Mouse (Mus musculus) kidney, adult 2 months (tissue): ENCODE measurements around the gene Gadd45b. TPM values are rescaled to one million over a fixed set of nuclear protein-coding genes. Genes with fewer than 3 reads are reported as not detected.
A peak's percentile ranks its signal among the peaks of the same experiment; 100 is the strongest.

Source experiments
- DNase-seq: peaks from one replicate; pipeline ENCODE4 v3.0.0; 2021
- H3K27ac ChIP-seq: fragments of 200-500 bp; 2 replicates; pipeline ENCODE4 v1.5.1; 2012; ENCODE audit warnings: low read depth, low read length, control low read depth, inconsistent platforms; ENCODE audit not compliant: insufficient read depth
- H3K27me3 ChIP-seq: fragments of 200-500 bp; replicated peaks from 2 replicates; pipeline ENCODE4 v1.6.1; 2012; ENCODE audit warnings: mild to moderate bottlenecking, moderate library complexity, low read length, inconsistent platforms; ENCODE audit not compliant: control insufficient read depth, insufficient read depth
- H3K36me3 ChIP-seq: fragments of 200-500 bp; 2 replicates; pipeline ENCODE4 v1.6.1; 2012; ENCODE audit warnings: mild to moderate bottlenecking, moderate library complexity, low read length, inconsistent platforms; ENCODE audit not compliant: control insufficient read depth, insufficient read depth
- H3K4me1 ChIP-seq: fragments of 200-500 bp; 2 replicates; pipeline ENCODE4 v1.6.1; 2011; ENCODE audit warnings: low read length; ENCODE audit not compliant: control insufficient read depth, insufficient read depth
- H3K4me3 ChIP-seq: fragments of 200-500 bp; 2 replicates; pipeline ENCODE4 v1.5.1; 2011; ENCODE audit warnings: mild to moderate bottlenecking, low read depth, low read length, control low read depth; ENCODE audit not compliant: insufficient read depth
- CTCF ChIP-seq: fragments of 200-500 bp; conservative IDR thresholded peaks from 2 replicates; pipeline ENCODE4 v1.5.1; 2011; ENCODE audit warnings: low read depth, mild to moderate bottlenecking, control low read depth, low read length, moderate library complexity, mixed read lengths; ENCODE audit not compliant: insufficient read depth, insufficient read length
- POLR2A ChIP-seq: fragments of 200-500 bp; IDR thresholded peaks from one replicate; pipeline ENCODE4 v1.6.1; 2011; ENCODE audit warnings: low read depth, low read length, control low read depth
- WGBS: fragments of 180-500 bp; shearing (Covaris S2); methylation state at CpG from one replicate; pipeline ENCODE4 v1.1.7; 2018; 5-methylcytosine and 5-hydroxymethylcytosine counted together
- polyA plus RNA-seq: library from polyadenylated mRNA; depleted of rRNA; stranded (reverse); fragments of >200 nt; gene quantifications from 2 replicates; pipeline ENCODE4 v1.2.3, GENCODE M21; 2012

The Gadd45b gene
- polyA plus RNA-seq, 1 experiment: 11.3 TPM

DNA sequence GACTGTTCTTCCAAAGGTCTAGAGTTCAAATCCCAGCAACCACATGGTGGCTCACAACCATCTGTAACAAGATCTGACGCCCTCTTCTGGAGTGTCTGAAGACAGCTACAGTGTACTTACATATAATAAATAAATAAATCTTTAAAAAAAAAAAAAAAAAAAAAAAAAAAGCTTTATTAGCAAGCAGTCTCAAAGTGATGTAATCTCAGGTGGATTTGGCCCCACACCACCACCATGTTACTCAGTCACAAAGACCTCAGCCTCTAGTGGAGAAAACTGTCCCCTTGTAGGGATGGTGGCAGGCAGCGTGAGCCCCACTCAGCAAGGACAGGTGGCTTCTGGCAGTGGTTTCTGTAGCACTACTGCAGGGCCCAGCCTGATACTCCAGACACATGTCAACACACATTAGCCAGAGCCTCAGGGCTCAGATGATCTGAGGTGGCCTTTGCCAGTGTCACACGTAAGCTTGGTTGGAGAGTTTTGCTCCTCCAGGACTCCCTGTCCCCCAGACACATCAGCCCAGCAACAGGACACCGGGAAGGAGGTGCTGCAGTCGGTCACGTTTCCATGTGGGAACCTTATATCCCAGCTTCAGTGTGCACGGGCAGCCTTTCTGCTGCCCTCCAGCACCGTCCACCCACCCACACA lies 16.4 kb upstream of the Gadd45b start:
- TF ChIP-seq CTCF: no peak
- no peak for TF ChIP-seq POLR2A
- H3K4me1 ChIP-seq: 0 out of 2 replicates have a peak, but pooled peaks cover 7% of the 10 kb centered on the region
- no peaks in the 10 kb centered on the region for H3K36me3 ChIP-seq
- WGBS: 70% methylated on average over 8 of the region's 8 CpGs
- H3K4me3 ChIP-seq: no peak overlapping the region
- no peaks in the 10 kb centered on the region for H3K27me3 ChIP-seq
- DNase-seq: no peak
- H3K27ac ChIP-seq: no peak overlapping the region

DNA sequence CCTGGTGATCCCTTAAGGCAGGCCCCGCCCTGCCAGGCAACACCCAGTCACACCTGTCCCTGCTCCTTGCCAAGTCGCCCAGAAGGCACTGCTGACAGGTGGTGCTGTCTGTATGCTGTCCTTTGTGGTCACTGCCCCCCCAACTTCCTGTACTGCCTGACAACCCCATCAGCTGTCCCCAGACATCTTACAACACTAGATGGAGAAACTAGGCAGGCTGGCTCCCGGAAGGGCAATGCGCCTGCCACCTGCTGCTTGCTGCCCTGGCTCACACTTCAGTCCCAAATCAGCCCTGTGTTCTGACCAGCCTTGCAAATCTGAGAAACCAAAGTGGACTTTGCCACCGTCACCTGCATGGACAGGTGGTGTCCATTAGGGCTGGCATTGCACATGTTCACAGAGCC lies 15.6 kb upstream of the Gadd45b start:
- WGBS: 63% methylated on average over 5 of the region's 5 CpGs
- DNase-seq: peak; percentile 58
- Histone ChIP-seq H3K4me3 (no peak overlapping the region), H3K27ac (0 out of 2 replicates have a peak overlapping the region, but pooled peaks have one; percentile 3), H3K4me1 (0 out of 2 replicates have a peak, but pooled peaks cover 7% of the 10 kb centered on the region), H3K36me3 (no peaks in the 10 kb centered on the region), H3K27me3 (no peaks in the 10 kb centered on the region)
- TF ChIP-seq POLR2A (no peak), CTCF (no peak)

DNA sequence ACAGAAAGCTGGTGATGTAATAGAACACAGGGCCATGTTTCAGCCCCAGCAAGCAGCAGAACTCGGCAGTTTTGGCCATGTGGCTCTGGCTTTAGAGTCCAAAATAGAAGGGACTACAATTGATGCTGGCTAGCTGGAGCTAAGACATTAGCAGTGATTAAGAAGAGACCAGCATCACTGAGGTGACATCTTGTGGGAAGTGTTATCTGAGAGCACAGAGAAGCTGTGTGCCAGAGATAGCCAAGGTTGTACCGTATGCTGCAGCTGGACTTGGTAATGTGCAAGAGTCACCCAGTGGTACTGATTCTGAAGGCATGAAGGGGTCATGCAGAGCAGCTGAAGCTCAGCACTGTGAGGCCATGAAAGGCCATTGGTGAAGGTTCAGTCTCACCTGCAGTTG lies 14.6 kb upstream of the Gadd45b start:
- no peak for TF ChIP-seq POLR2A
- no peak for TF ChIP-seq CTCF
- 61% methylated on average over 2 of the region's 2 CpGs for WGBS
- Histone ChIP-seq H3K27ac (no peak overlapping the region), H3K4me3 (no peak overlapping the region), H3K27me3 (no peaks in the 10 kb centered on the region), H3K4me1 (0 out of 2 replicates have a peak, but pooled peaks cover 7% of the 10 kb centered on the region), H3K36me3 (no peaks in the 10 kb centered on the region)
- DNase-seq: no peak

DNA sequence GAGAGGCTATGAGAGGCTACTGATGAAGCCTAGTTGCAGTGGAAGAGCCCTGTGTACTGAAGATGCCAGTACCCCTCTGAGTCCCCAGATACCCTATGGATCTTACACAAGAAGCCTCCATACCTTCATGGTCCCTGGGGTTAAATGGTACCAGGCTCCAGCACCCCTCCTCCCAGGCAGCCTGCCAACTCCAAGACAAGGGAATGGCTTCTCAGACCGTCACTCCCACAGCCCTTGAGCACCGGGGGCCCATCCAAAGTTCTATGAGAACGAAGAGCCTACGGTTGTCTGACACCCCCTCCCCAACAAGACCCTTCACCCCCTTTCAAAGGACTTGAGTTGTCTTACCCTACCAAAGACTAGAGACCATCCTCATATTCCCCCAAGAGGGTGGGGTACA lies 14.1 kb upstream of the Gadd45b start:
- 85% methylated on average over 4 of the region's 4 CpGs for WGBS
- Histone ChIP-seq H3K4me1 (0 out of 2 replicates have a peak, but pooled peaks cover 7% of the 10 kb centered on the region), H3K36me3 (no peaks in the 10 kb centered on the region), H3K27me3 (no peaks in the 10 kb centered on the region), H3K27ac (no peak overlapping the region), H3K4me3 (no peak overlapping the region)
- no peak for DNase-seq
- TF ChIP-seq POLR2A (no peak), CTCF (no peak)

DNA sequence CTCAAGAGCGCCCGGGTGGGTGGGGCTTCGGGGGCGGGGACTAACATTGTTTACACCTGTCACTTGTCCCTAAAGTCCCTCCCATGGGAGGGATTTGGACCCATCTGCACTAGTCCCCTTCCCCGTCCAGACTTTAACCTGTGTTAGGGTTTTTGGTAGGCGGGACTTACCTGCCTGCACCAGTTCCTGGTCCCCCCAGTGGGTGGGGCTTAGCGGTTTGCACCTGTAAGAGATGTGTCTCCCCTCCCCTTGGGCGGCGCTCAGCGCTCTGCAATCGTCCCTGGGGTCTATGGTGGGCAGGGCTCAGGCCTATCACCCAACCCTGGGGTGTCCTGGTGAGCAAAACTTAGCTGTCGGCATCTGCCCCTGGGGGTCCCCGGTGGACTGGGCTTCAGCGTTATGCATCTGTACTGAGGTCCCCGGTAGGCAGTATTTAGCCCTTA lies 12.5 kb upstream of the Gadd45b start:
- under 1% methylated on average over 15 of the region's 15 CpGs for WGBS

DNA sequence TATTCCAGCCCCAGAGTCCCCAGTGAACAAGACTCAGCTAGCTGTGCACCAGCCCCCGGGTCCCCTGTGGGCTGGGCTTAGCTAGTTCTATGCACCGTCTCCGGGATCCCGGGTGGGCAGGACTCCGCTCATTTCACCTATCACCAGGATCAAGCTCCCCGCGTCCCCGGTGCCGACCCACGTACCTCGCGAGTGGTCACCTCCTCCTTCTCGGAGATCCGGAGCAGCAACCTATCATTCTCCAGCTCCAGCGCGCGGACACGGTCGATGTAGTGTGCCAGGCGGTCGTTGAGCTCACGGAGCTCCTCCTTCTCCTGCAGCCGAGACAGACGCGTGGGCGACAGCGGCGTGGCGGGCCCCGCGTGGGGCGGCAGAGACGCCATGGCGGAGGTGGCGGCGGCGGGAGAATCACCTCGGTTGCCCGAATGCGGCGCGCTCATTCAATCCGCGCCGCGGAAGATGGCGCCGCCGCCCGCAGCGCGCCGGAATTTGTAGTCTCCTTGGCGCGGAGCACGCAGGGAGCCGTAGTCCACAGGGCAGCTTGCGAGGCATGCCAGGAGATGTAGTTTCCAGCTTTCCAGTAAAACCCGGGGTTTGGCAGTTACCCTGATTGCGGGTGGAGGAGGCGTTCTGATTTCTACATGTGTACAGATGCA lies 12.0 kb upstream of the Gadd45b start, which contains the start of gene Lmnb2:
Lmnb2 (minus strand) TSS at position 467 of the 656 bp plus-strand sequence.
- no peaks in the 10 kb centered on the region for H3K27me3 ChIP-seq
- H3K4me3 ChIP-seq: peak within 1 kb of the TSS; percentile 90
- no peak within 1 kb of the TSS for H3K27ac ChIP-seq
- no peaks in the 10 kb centered on the region for H3K36me3 ChIP-seq
- peak; percentile 83 for DNase-seq
- 1% methylated on average over 61 of the region's 61 CpGs for WGBS
- 0 out of 2 replicates have a peak, but pooled peaks cover 7% of the 10 kb centered on the region for H3K4me1 ChIP-seq
- TF ChIP-seq POLR2A (no peak), CTCF (no peak)

More for the DNA sequence above, 12.5 kb upstream of the Gadd45b start:
- Histone ChIP-seq H3K27ac (no peak overlapping the region), H3K36me3 (no peaks in the 10 kb centered on the region), H3K4me3 (peak overlapping the region; percentile 90), H3K27me3 (no peaks in the 10 kb centered on the region), H3K4me1 (0 out of 2 replicates have a peak, but pooled peaks cover 7% of the 10 kb centered on the region)
- peak; percentile 63 for DNase-seq
- no peak for TF ChIP-seq POLR2A
- TF ChIP-seq CTCF: no peak

DNA sequence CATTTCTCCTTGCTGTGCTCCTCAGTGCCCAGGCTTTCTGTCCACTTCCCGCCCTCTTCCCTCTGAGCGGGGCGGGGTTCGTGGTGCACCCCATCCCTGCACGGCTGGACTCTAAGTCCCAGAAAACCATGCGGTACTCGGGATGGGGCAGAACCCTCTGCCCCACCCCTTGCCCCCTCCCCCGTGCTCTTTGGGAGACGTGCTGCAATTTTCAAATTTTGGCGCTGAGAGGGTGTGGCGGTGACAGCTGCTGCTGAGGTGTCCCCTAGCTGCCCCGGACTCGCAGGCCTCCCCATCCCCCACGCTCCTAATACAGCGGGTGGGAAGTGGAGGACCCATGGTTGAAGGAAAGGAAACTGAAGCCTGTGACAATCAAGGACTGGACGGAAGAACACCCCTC lies 8.0 kb upstream of the Gadd45b start:
- 12% methylated on average over 16 of the region's 16 CpGs for WGBS
- Histone ChIP-seq H3K36me3 (no peaks in the 10 kb centered on the region), H3K27ac (no peak overlapping the region), H3K4me1 (no peaks in the 10 kb centered on the region), H3K4me3 (peak overlapping the region; percentile 40), H3K27me3 (no peaks in the 10 kb centered on the region)
- no peak for TF ChIP-seq CTCF
- no peak for TF ChIP-seq POLR2A
- DNase-seq: peak; percentile 54
